Mouse (Mus musculus): ENCODE results near the gene Osbpl2.
A peak's percentile ranks its signal among the peaks of the same experiment; 100 is the strongest.
"Not testable (repeated sequence)": the region's sequence is repeated elsewhere in the genome, so short reads cannot be mapped to it uniquely, and the experiment has no call there.

The Osbpl2 gene

GRCm38 (mm10) chr2:180148551-180148950 is 29.4 kb downstream of the Osbpl2 start:
- no peak for DNase-seq (ENCODE audit: low spot score in 2 of 2)

GRCm38 (mm10) chr2:180154796-180155195 is 35.7 kb downstream of the Osbpl2 start:
- no peak for DNase-seq (ENCODE audit: low spot score in 2 of 2)

- DNase-seq (ENCODE audit: low spot score in 2 of 2), result no peak
Observed at GRCm38 (mm10) chr2:180158627-180159026, 39.5 kb downstream of the Osbpl2 start.

GRCm38 (mm10) chr2:180165855-180166254 is 46.7 kb downstream of the Osbpl2 start:
- no peak for DNase-seq (ENCODE audit: low spot score in 2 of 2)

GRCm38 (mm10) chr2:180166869-180167268 is 47.8 kb downstream of the Osbpl2 start:
- no peak for DNase-seq (ENCODE audit: low spot score in 2 of 2)

GRCm38 (mm10) chr2:180170151-180170805 is 51.2 kb downstream of the Osbpl2 start:
- no peak for DNase-seq (ENCODE audit: low spot score in 2 of 2)

GRCm38 (mm10) chr2:180170806-180171521 is 51.9 kb downstream of the Osbpl2 start, which contains the start of gene Adrm1:
Gene Adrm1, plus strand, starts transcription at chr2:180171485.
- peak; percentile 95 to 97 for DNase-seq (ENCODE audit: low spot score in 2 of 2)

- no peak for DNase-seq (ENCODE audit: low spot score in 2 of 2)
Observed at GRCm38 (mm10) chr2:180171522-180172070, 52.5 kb downstream of the Osbpl2 start.

GRCm38 (mm10) chr2:180172152-180172551 is 53.0 kb downstream of the Osbpl2 start:
- DNase-seq (ENCODE audit: low spot score in 2 of 2), result no peak

- no peak for DNase-seq (ENCODE audit: low spot score in 2 of 2)
Observed at GRCm38 (mm10) chr2:180173163-180173562, 54.1 kb downstream of the Osbpl2 start.

- DNase-seq (ENCODE audit: low spot score in 2 of 2), result not testable (repeated sequence)
Observed at GRCm38 (mm10) chr2:180173711-180174110, 54.6 kb downstream of the Osbpl2 start.

- no peak for DNase-seq (ENCODE audit: low spot score in 2 of 2)
Observed at GRCm38 (mm10) chr2:180174121-180174520, 55.0 kb downstream of the Osbpl2 start.

- DNase-seq (ENCODE audit: low spot score in 2 of 2), result no peak
Observed at GRCm38 (mm10) chr2:180175725-180176124, 56.6 kb downstream of the Osbpl2 start.

GRCm38 (mm10) chr2:180181542-180181941 is 62.4 kb downstream of the Osbpl2 start:
- no peak for DNase-seq (ENCODE audit: low spot score in 2 of 2)

- DNase-seq (ENCODE audit: low spot score in 2 of 2), result no peak
Observed at GRCm38 (mm10) chr2:180184011-180184751, 65.1 kb downstream of the Osbpl2 start.

- DNase-seq (ENCODE audit: low spot score in 2 of 2), result no peak
Observed at GRCm38 (mm10) chr2:180184752-180185109, 65.6 kb downstream of the Osbpl2 start.

- no peak for DNase-seq (ENCODE audit: low spot score in 2 of 2)
Observed at GRCm38 (mm10) chr2:180185686-180186085, 66.6 kb downstream of the Osbpl2 start.

- no peak for DNase-seq (ENCODE audit: low spot score in 2 of 2)
Observed at GRCm38 (mm10) chr2:180187362-180187761, 68.3 kb downstream of the Osbpl2 start.

GRCm38 (mm10) chr2:180196610-180197322 is 77.7 kb downstream of the Osbpl2 start:
- no peak for DNase-seq (ENCODE audit: low spot score in 2 of 2)

- no peak for DNase-seq (ENCODE audit: low spot score in 2 of 2)
Observed at GRCm38 (mm10) chr2:180197323-180198037, 78.4 kb downstream of the Osbpl2 start.

GRCm38 (mm10) chr2:180198782-180199181 is 79.7 kb downstream of the Osbpl2 start:
- no peak for DNase-seq (ENCODE audit: low spot score in 2 of 2)
